Comparison of ENCODE assay signal across 8 mouse cellular contexts in genomic region chr13:78194135-78194849, GRCm38 (mm10). TPM values are rescaled to one million over a fixed set of nuclear protein-coding genes. Genes with fewer than 3 reads are reported as not detected.
A peak's percentile ranks its signal among the peaks of the same experiment; 100 is the strongest.
DNase-seq lines count a peak whose midpoint lies in the region; ATAC-seq and TF ChIP-seq lines count a peak whose summit lies in the region.

No protein-coding gene starts in this region.

- no peak for TF ChIP-seq CTCF in lung, adult 2 months (IDR thresholded peaks at IDR 0.05; ENCODE audit: insufficient read depth, low read length)
- TF ChIP-seq CTCF in hindbrain, postnatal 0 days (IDR thresholded peaks at IDR 0.05; ENCODE audit: low read depth): no peak
- no peak for TF ChIP-seq CTCF in gastrocnemius, adult 2 months (IDR thresholded peaks at IDR 0.05)

- H3K36me3 ChIP-seq in lung, embryonic 16.5 days (ENCODE audit: control insufficient read depth, insufficient read depth, low read length): no peaks in the 10 kb centered on the region
- peaks cover 6% of the 10 kb centered on the region; the same call in 1 of the 2 replicates for H3K36me3 ChIP-seq in hindbrain, postnatal 0 days (ENCODE audit: insufficient read depth, low read length)
- no peaks in the 10 kb centered on the region for H3K36me3 ChIP-seq in neural tube, embryonic 15.5 days

- peak overlapping the region; percentile 55 for H3K4me2 ChIP-seq in lung, embryonic 16.5 days (ENCODE audit: low read depth, low read length)
- H3K4me2 ChIP-seq in hindbrain, postnatal 0 days (ENCODE audit: low read depth, low read length): peak overlapping the region; percentile 87
- H3K4me2 ChIP-seq in neural tube, embryonic 15.5 days: peak overlapping the region; percentile 87

- peak overlapping the region; percentile 41 for H3K4me3 ChIP-seq in lung, embryonic 16.5 days (ENCODE audit: low read length)
- H3K4me3 ChIP-seq in lung, adult 2 months (replicated peaks; ENCODE audit: extremely low read depth, low read depth, low read length): no peak overlapping the region
- peak overlapping the region; percentile 94 for H3K4me3 ChIP-seq in hindbrain, postnatal 0 days (ENCODE audit: low read length)
- peak overlapping the region; percentile 51 for H3K4me3 ChIP-seq in neural tube, embryonic 15.5 days (replicated peaks)
- H3K4me3 ChIP-seq in gastrocnemius, adult 2 months: no peak overlapping the region

- 34% methylated on average over 26 of the region's 26 CpGs for WGBS in lung, embryonic 16.5 days
- WGBS in lung, adult 2 months: 53% methylated on average over 26 of the region's 26 CpGs
- 9% methylated on average over 25 of the region's 26 CpGs for WGBS in hindbrain, postnatal 0 days
- WGBS in neural tube, embryonic 15.5 days: 3% methylated on average over 26 of the region's 26 CpGs

- no peak overlapping the region for H3K27ac ChIP-seq in lung, embryonic 16.5 days (ENCODE audit: low read length)
- H3K27ac ChIP-seq in hindbrain, postnatal 0 days: peak overlapping the region; percentile 98
- H3K27ac ChIP-seq in neural tube, embryonic 15.5 days (replicated peaks): peak overlapping the region; percentile 88
- no peak overlapping the region for H3K27ac ChIP-seq in gastrocnemius, adult 2 months

- DNase-seq in cerebellum, adult 9-10 months: peak; percentile 25
- no peak for DNase-seq in cerebellum, adult 11 months
- DNase-seq in lung, adult 2 months: no peak
- DNase-seq in hindbrain, postnatal 0 days (ENCODE audit: low spot score): no peak
- DNase-seq in gastrocnemius, adult 2 months: no peak
- no peak for DNase-seq in cerebellum, adult 18-20 months

- no peak for TF ChIP-seq POLR2A in lung, adult 2 months (IDR thresholded peaks at IDR 0.05; ENCODE audit: borderline replicate concordance, extremely low read depth, low read depth, low read length)

- H3K4me1 ChIP-seq in lung, embryonic 16.5 days (replicated peaks; ENCODE audit: control insufficient read depth, insufficient read depth, low read length): peaks cover 14% of the 10 kb centered on the region
- no peaks in the 10 kb centered on the region for H3K4me1 ChIP-seq in lung, adult 2 months (ENCODE audit: control insufficient read depth, insufficient read depth, low read length)
- H3K4me1 ChIP-seq in hindbrain, postnatal 0 days (ENCODE audit: insufficient read depth, low read length): no peaks in the 10 kb centered on the region
- H3K4me1 ChIP-seq in neural tube, embryonic 15.5 days: peaks cover 49% of the 10 kb centered on the region

- ATAC-seq in lung, embryonic 16.5 days (ENCODE audit: low read depth): no peak
- ATAC-seq in hindbrain, postnatal 0 days: peak; percentile 15; the same call in 1 of the 2 replicates
- peak; percentile 19; the same call in 1 of the 2 replicates for ATAC-seq in neural tube, embryonic 15.5 days (ENCODE audit: low FRiP score)

- peaks cover 47% of the 10 kb centered on the region for H3K27me3 ChIP-seq in lung, embryonic 16.5 days (ENCODE audit: control insufficient read depth, insufficient read depth, low read depth, low read length)
- H3K27me3 ChIP-seq in hindbrain, postnatal 0 days (ENCODE audit: insufficient read depth, low read length): no peaks in the 10 kb centered on the region
- no peaks in the 10 kb centered on the region for H3K27me3 ChIP-seq in neural tube, embryonic 15.5 days (replicated peaks)

- peak overlapping the region; percentile 39; the same call in 1 of the 2 replicates for H3K9ac ChIP-seq in lung, embryonic 16.5 days (ENCODE audit: low read length)
- peak overlapping the region; percentile 87 for H3K9ac ChIP-seq in hindbrain, postnatal 0 days (replicated peaks; ENCODE audit: low read length)
- H3K9ac ChIP-seq in neural tube, embryonic 15.5 days (replicated peaks): peak overlapping the region; percentile 58

- intact Hi-C loops in gastrocnemius, adult 2 months (cut with DNase I): no loop called here

- no peaks in the 10 kb centered on the region for H3K9me3 ChIP-seq in lung, embryonic 16.5 days (ENCODE audit: control insufficient read depth, low read length)
- no peaks in the 10 kb centered on the region for H3K9me3 ChIP-seq in hindbrain, postnatal 0 days (ENCODE audit: low read length)
- no peaks in the 10 kb centered on the region for H3K9me3 ChIP-seq in neural tube, embryonic 15.5 days (replicated peaks)

RNA-seq across cellular contexts. Expression of gene Nr2f1, which starts 5.3 kb away (rescaled TPM):
- polyA plus RNA-seq in lung, embryonic 16.5 days (2015; fragmentation: Nextera tagmentation; extraction: Ambion mirVana): 3.6 and 3.7 TPM in 2 replicates
- 26.7 and 30.7 TPM in 2 replicates for polyA plus RNA-seq in lung, adult 2 months (2012; rRNA removed)
- total RNA-seq in hindbrain, postnatal 0 days (2014; rRNA removed): 220 and 254 TPM in 2 replicates
- 49.8 and 51.2 TPM in 2 replicates for polyA plus RNA-seq in hindbrain, postnatal 0 days (2015; fragmentation: Nextera tagmentation; extraction: Ambion mirVana)
- 30.3 and 37.8 TPM in 2 replicates for polyA plus RNA-seq in neural tube, embryonic 15.5 days (2015; fragmentation: Nextera tagmentation; extraction: Ambion mirVana)
- under 1 TPM; 0.41 to 0.56 TPM for total RNA-seq in gastrocnemius, adult 2 months (2021)

Comparison
In these comparisons a context has a peak if more than half of its experiments do, and no peak if none do; other contexts are left out.
1. H3K4me3 ChIP-seq: peak in lung, embryonic 16.5 days (single experiment), hindbrain, postnatal 0 days (single experiment) and neural tube, embryonic 15.5 days (single experiment); none in lung, adult 2 months (single experiment) and gastrocnemius, adult 2 months (single experiment).
2. H3K27ac ChIP-seq: peak in hindbrain, postnatal 0 days (single experiment) and neural tube, embryonic 15.5 days (single experiment); none in lung, embryonic 16.5 days (single experiment) and gastrocnemius, adult 2 months (single experiment).
3. Peak in every context shown above with its lines, with median percentiles within 50 percentile points of each other: H3K4me2 ChIP-seq and H3K9ac ChIP-seq.